Mouse (Mus musculus) liver, adult 2 months (tissue): ENCODE results near the gene Slc38a3.

Source experiments
- CTCF ChIP-seq: fragments of 200-500 bp; IDR thresholded peaks from 2 replicates; pipeline ENCODE4 v1.5.1; 2011; ENCODE audit warnings: low read depth, low read length, control low read depth
- POLR2A ChIP-seq: fragments of 200-500 bp; IDR thresholded peaks from 2 replicates; pipeline ENCODE4 v1.6.1; 2011; ENCODE audit warnings: low read length, control low read depth; ENCODE audit not compliant: insufficient read depth; ENCODE audit errors: extremely low read depth

DNA sequence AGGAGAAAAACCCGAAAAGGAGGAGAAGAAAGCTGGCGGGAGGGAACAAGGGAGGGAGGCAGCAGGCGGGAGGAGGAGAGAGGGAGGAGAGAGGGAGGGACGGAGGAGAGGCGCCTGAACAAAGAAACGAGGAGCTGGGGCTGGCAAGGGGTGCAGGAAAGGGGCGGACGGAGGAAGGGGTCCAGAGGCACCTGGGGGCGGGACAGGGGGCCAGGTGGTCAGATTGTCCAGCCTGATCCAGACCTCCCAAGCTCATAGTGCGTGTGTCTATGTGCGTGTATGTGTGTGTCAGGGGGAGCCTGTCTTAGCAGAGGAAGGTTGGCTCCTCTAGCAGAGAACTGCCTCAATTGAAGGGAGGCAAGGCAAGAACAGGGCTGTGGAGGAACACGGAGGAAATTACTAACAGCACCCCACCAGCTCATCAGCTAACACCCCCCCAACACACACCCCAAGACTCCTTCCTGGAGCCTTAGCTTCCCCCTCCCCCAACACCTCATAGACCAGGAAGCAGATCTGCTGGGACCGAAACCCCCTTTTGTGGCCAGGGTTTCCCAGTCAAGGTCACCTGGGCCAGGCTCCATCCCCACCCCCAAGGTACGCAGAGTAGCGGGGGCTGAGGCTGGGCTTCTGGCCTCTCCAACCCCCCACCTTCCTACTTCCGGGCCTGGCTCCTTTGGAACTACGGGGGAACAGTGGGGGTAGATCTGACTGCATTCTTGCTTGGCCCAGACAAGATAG lies 38.5 kb upstream of the Slc38a3 start:
- TF ChIP-seq CTCF (no peak), POLR2A (no peak)
